Mouse (Mus musculus) forebrain, postnatal 0 days (tissue): ENCODE measurements around the gene Tlr8. TPM values are rescaled to one million over a fixed set of nuclear protein-coding genes. Genes with fewer than 3 reads are reported as not detected.

Experiments
- ATAC-seq: fragments of 200-750 bp; cut with Nextera tagmentation; 2 replicates; pipeline ENCODE4 v1.8.0; 2017; ENCODE audit warnings: mild to moderate bottlenecking, moderate library complexity
- DNase-seq: peaks from one replicate; pipeline ENCODE4 v3.0.0-alpha.2; 2015
- H3K27ac ChIP-seq: fragments of 300-500 bp; sonication (generic); 2 replicates; pipeline ENCODE4 v1.5.1; 2014; ENCODE audit warnings: low read depth, mild to moderate bottlenecking, antibody characterized with exemption, low read length, moderate library complexity, mixed read lengths
- H3K27me3 ChIP-seq: fragments of 300-500 bp; sonication (generic); 2 replicates; pipeline ENCODE4 v1.6.1; 2014; ENCODE audit warnings: mild to moderate bottlenecking, low read length, mixed read lengths; ENCODE audit not compliant: insufficient read depth
- H3K36me3 ChIP-seq: fragments of 300-500 bp; sonication (generic); 2 replicates; pipeline ENCODE4 v1.6.1; 2014; ENCODE audit warnings: mild to moderate bottlenecking, moderate library complexity; ENCODE audit not compliant: insufficient read depth
- H3K4me1 ChIP-seq: fragments of 300-500 bp; sonication (generic); 2 replicates; pipeline ENCODE4 v1.6.1; 2014; ENCODE audit warnings: antibody characterized with exemption; ENCODE audit not compliant: insufficient read depth
- H3K4me2 ChIP-seq: fragments of 300-500 bp; sonication (generic); 2 replicates; pipeline ENCODE4 v1.6.1; 2014; ENCODE audit warnings: low read depth, mild to moderate bottlenecking, moderate library complexity
- H3K4me3 ChIP-seq: fragments of 300-500 bp; sonication (generic); 2 replicates; pipeline ENCODE4 v1.5.1; 2014; ENCODE audit warnings: low read depth, low read length, mixed read lengths
- H3K9ac ChIP-seq: fragments of 300-500 bp; sonication (generic); 2 replicates; pipeline ENCODE4 v1.6.1; 2014; ENCODE audit warnings: mild to moderate bottlenecking
- H3K9me3 ChIP-seq: fragments of 300-500 bp; sonication (generic); 2 replicates; pipeline ENCODE4 v1.6.1; 2016; ENCODE audit warnings: low read length
- CTCF ChIP-seq: sonication (generic); IDR thresholded peaks from 2 replicates; pipeline ENCODE4 v1.5.1; 2016; ENCODE audit warnings: antibody characterized with exemption, control low read depth, low read depth
- WGBS: fragments of 180-500 bp; shearing (Covaris S2); extraction: QIAGEN DNeasy Blood & Tissue Kit; methylation state at CpG from one replicate; pipeline ENCODE4 v1.1.7; 2014; 5-methylcytosine and 5-hydroxymethylcytosine counted together
- polyA plus RNA-seq: library from polyadenylated mRNA; unstranded; fragments of >200 nt; fragmentation: Nextera tagmentation; extraction: Ambion mirVana; gene quantifications from 2 replicates; pipeline ENCODE4 v1.2.1, GENCODE M21; 2015
- total RNA-seq: library from RNA; depleted of rRNA; stranded (reverse); fragments of >200 nt; gene quantifications from 2 replicates; pipeline ENCODE4 v1.2.3, GENCODE M21; 2014

Gene Tlr8
- total and polyA plus RNA-seq, 2 experiments from 2014 or later: 0.52 TPM; not detected in 1

GRCm38 (mm10) chrX:167233104-167233687 is 30.9 kb downstream of the Tlr8 start:
- peak; percentile 88 for DNase-seq
- WGBS: 35% methylated on average over 9 of the region's 9 CpGs
- H3K9ac ChIP-seq: no peak overlapping the region
- no peak overlapping the region for H3K4me3 ChIP-seq
- no peaks in the 10 kb centered on the region for H3K9me3 ChIP-seq
- TF ChIP-seq CTCF: peak; percentile 85
- H3K4me2 ChIP-seq: no peak overlapping the region
- ATAC-seq: peak; percentile 87
- no peaks in the 10 kb centered on the region for H3K27me3 ChIP-seq
- H3K27ac ChIP-seq: no peak overlapping the region
- H3K36me3 ChIP-seq: no peaks in the 10 kb centered on the region
- no peaks in the 10 kb centered on the region for H3K4me1 ChIP-seq

DNA sequence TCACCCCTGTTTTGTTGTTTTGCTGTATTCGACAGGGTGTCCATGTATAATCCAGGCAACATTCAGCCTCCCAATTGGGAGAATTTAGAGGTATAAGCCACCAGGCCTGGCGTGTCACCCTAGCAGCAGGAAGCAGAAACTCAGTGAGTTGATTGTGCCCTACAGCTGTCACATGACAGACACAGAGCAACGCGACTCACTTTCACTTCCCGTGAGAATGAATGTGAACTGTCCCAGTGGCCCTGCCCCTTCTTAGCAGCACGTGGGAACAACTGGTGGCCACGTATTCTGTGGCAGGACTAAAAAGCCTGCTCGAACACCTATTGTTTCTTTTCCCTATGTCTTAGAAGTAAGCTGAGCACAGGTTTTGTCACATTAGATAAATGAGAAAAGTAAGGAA is 33.0 kb downstream of the Tlr8 start:
- no peak for ATAC-seq
- 57% methylated on average over 8 of the region's 8 CpGs for WGBS
- TF ChIP-seq CTCF: no peak

GRCm38 (mm10) chrX:167229819-167230218 is 34.3 kb downstream of the Tlr8 start:
- Histone ChIP-seq H3K9ac (no peak overlapping the region), H3K4me3 (no peak overlapping the region), H3K36me3 (no peaks in the 10 kb centered on the region), H3K27me3 (no peaks in the 10 kb centered on the region), H3K4me2 (no peak overlapping the region), H3K27ac (no peak overlapping the region), H3K9me3 (no peaks in the 10 kb centered on the region), H3K4me1 (no peaks in the 10 kb centered on the region)
- ATAC-seq: no peak
- no peak for TF ChIP-seq CTCF
- DNase-seq: no peak
- WGBS: 74% methylated on average over 1 of the region's 1 CpGs

More for the DNA sequence above, 33.0 kb downstream of the Tlr8 start:
- no peak overlapping the region for H3K9ac ChIP-seq
- DNase-seq: no peak
- H3K9me3 ChIP-seq: no peaks in the 10 kb centered on the region
- no peak overlapping the region for H3K4me3 ChIP-seq
- H3K4me1 ChIP-seq: no peaks in the 10 kb centered on the region
- H3K27ac ChIP-seq: no peak overlapping the region
- H3K4me2 ChIP-seq: no peak overlapping the region
- no peaks in the 10 kb centered on the region for H3K36me3 ChIP-seq
- H3K27me3 ChIP-seq: no peaks in the 10 kb centered on the region

- no peak for ATAC-seq
- WGBS: 44% methylated on average over 6 of the region's 6 CpGs
- H3K27me3 ChIP-seq: no peaks in the 10 kb centered on the region
- peak; percentile 23; the same call in 1 of the 2 replicates for TF ChIP-seq CTCF
- H3K4me2 ChIP-seq: no peak overlapping the region
- no peaks in the 10 kb centered on the region for H3K4me1 ChIP-seq
- DNase-seq: no peak
- no peaks in the 10 kb centered on the region for H3K36me3 ChIP-seq
- H3K27ac ChIP-seq: no peak overlapping the region
- no peak overlapping the region for H3K4me3 ChIP-seq
- no peaks in the 10 kb centered on the region for H3K9me3 ChIP-seq
- no peak overlapping the region for H3K9ac ChIP-seq
Observed at GRCm38 (mm10) chrX:167229206-167229605, 34.9 kb downstream of the Tlr8 start.

DNA sequence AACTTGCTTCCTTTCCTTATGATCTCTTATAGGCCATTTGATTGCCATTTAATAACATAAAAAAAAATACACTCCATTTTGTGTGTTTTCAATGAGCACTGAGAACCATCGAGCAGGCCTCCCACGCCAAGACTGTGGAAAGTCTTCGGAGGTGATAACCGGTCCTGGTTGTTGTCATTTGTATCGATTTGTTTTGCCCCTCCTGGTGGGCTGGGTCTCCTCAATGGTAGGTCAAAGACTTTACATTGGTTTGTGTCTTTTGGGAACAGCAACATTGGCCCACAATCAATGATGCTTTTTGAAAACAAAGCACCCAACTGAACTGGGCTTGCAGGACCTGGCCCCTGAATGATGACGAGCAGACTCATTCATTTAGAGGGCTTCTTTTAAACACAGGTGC is 36.4 kb downstream of the Tlr8 start:
- no peak overlapping the region for H3K4me2 ChIP-seq
- TF ChIP-seq CTCF: no peak
- no peak for DNase-seq
- ATAC-seq: no peak
- WGBS: 94% methylated on average over 6 of the region's 6 CpGs
- H3K4me3 ChIP-seq: no peak overlapping the region
- no peaks in the 10 kb centered on the region for H3K27me3 ChIP-seq
- H3K9me3 ChIP-seq: no peaks in the 10 kb centered on the region
- H3K4me1 ChIP-seq: no peaks in the 10 kb centered on the region
- no peak overlapping the region for H3K9ac ChIP-seq
- H3K27ac ChIP-seq: no peak overlapping the region
- no peaks in the 10 kb centered on the region for H3K36me3 ChIP-seq

- no peak for ATAC-seq
- Histone ChIP-seq H3K9me3 (no peaks in the 10 kb centered on the region), H3K27me3 (no peaks in the 10 kb centered on the region), H3K36me3 (no peaks in the 10 kb centered on the region), H3K27ac (no peak overlapping the region), H3K4me2 (no peak overlapping the region), H3K4me3 (no peak overlapping the region), H3K4me1 (no peaks in the 10 kb centered on the region), H3K9ac (no peak overlapping the region)
- no peak for TF ChIP-seq CTCF
- 89% methylated on average over 7 of the region's 7 CpGs for WGBS
- no peak for DNase-seq
Observed at GRCm38 (mm10) chrX:167227138-167227537, 37.0 kb downstream of the Tlr8 start.

- no peak for ATAC-seq
- H3K9me3 ChIP-seq: no peaks in the 10 kb centered on the region
- 96% methylated on average over 5 of the region's 5 CpGs for WGBS
- DNase-seq: no peak
- no peaks in the 10 kb centered on the region for H3K4me1 ChIP-seq
- H3K9ac ChIP-seq: no peak overlapping the region
- H3K27ac ChIP-seq: no peak overlapping the region
- TF ChIP-seq CTCF: no peak
- no peaks in the 10 kb centered on the region for H3K27me3 ChIP-seq
- no peak overlapping the region for H3K4me2 ChIP-seq
- no peaks in the 10 kb centered on the region for H3K36me3 ChIP-seq
- H3K4me3 ChIP-seq: no peak overlapping the region
Observed at GRCm38 (mm10) chrX:167226570-167226969, 37.6 kb downstream of the Tlr8 start.
